In the genomic region with DNA sequence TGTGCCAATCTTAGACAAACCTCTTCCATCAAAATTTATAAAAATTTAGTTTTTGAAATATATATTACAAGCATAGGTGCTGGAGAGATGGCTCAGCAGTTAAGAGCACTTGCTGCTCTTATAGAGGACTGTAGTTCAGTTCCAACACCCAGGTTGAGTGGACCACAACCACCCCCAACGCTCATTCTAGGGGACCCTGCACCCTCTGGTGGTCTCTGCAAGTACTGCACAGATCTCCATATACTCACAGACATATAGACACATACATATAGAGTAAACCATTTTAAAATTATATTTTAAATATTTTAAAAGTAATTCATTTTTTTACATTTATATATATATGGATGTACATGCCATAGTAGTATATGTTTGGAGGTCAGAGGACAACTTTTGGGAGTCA, we compare ENCODE assay signal across 15 mouse cellular contexts. TPM values are rescaled to one million over a fixed set of nuclear protein-coding genes. Genes with fewer than 3 reads are reported as not detected.
DNase-seq lines count a peak whose midpoint lies in the region; ATAC-seq and TF ChIP-seq lines count a peak whose summit lies in the region.
"Had no signal": no experiment of that assay in that cellular context is flagged by ENCODE, and none has a peak within 500 bp of the region (broad histone marks: within the 10 kb centered on the region; RNA-seq: fewer than 3 reads in every experiment).

No protein-coding gene starts in this region.

- no peaks in the 10 kb centered on the region for H3K27me3 ChIP-seq in hindbrain, postnatal 0 days (ENCODE audit: insufficient read depth, low read length)
- H3K27me3 ChIP-seq in hindbrain, embryonic 14.5 days (ENCODE audit: control insufficient read depth, insufficient read depth, low read length), result no peaks in the 10 kb centered on the region
- H3K27me3 ChIP-seq in lung, embryonic 14.5 days (ENCODE audit: insufficient read depth, low read length), result no peaks in the 10 kb centered on the region
- H3K27me3 ChIP-seq in CH12.LX (replicated peaks), result no peaks in the 10 kb centered on the region
- H3K27me3 ChIP-seq: hindbrain, embryonic 15.5 days; liver, embryonic 13.5 days had no signal

- peak; percentile 5; the same call in 1 of the 2 replicates for TF ChIP-seq RAD21 in CH12.LX (IDR thresholded peaks at IDR 0.05; ENCODE audit: low read depth, low read length)

- dilution Hi-C loops in CH12.LX (cut with MboI; ENCODE audit: extremely low pct_ligation_motif_present, extremely low pct_unique_long_range_greater_than_20kb, low sequenced_read_pairs), result no loop called here

- TF ChIP-seq CTCF in hindbrain, postnatal 0 days (IDR thresholded peaks at IDR 0.05; ENCODE audit: low read depth), result peak; percentile 24
- TF ChIP-seq CTCF in lung, embryonic 14.5 days (IDR thresholded peaks at IDR 0.05; ENCODE audit: low read depth), result peak; percentile 36
- peak in 1 of 2 experiments; percentile 39; a peak in 2 of 4 replicates for TF ChIP-seq CTCF in CH12.LX (conservative IDR thresholded peaks at IDR 0.05 in 1 of 2, IDR thresholded peaks at IDR 0.05 in 1 of 2; ENCODE audit: low read depth in 2 of 2, low read length in 2 of 2)
- TF ChIP-seq CTCF in brain, embryonic 14.5 days (IDR thresholded peaks at IDR 0.05; ENCODE audit: borderline replicate concordance, extremely low read depth, insufficient read depth, insufficient read length), result peak; percentile 5; the same call in 1 of the 2 replicates

- TF ChIP-seq EP300 in CH12.LX (IDR thresholded peaks at IDR 0.05; ENCODE audit: low read length), result no peak

- in situ Hi-C loops in CH12.LX (cut with MboI; ENCODE audit: low pct_ligation_motif_present, low pct_unique_long_range_greater_than_20kb, low sequenced_read_pairs), result no loop called here

- DNase-seq in hindbrain, postnatal 0 days (ENCODE audit: low spot score), result no peak
- DNase-seq in hindbrain, embryonic 14.5 days (ENCODE audit: low spot score), result no peak
- no peak for DNase-seq in lung, embryonic 14.5 days
- no peak for DNase-seq in lung, postnatal 36 days
- DNase-seq in CH12.LX (ENCODE audit: extremely low read depth), result no peak
- DNase-seq in brain, embryonic 14.5 days (ENCODE audit: low read depth), result no peak
- DNase-seq in right cerebral cortex, postnatal 25 days, result no peak
- no peak for DNase-seq in adrenal gland, postnatal 36 days
- DNase-seq: cerebellum, adult 8-10 months; embryo, embryonic 11 days; gastrocnemius, postnatal 25 days; liver, embryonic 13.5 days had no signal

- ATAC-seq in hindbrain, postnatal 0 days, result no peak
- ATAC-seq in hindbrain, embryonic 14.5 days (ENCODE audit: low FRiP score), result no peak
- ATAC-seq in lung, embryonic 14.5 days (ENCODE audit: insufficient read depth), result no peak
- ATAC-seq: activated CD4-positive, CD25-positive, alpha-beta regulatory T cell, adult 4 months had no signal

- 69% methylated on average over 1 of the region's 1 CpGs for WGBS in hindbrain, postnatal 0 days
- WGBS in hindbrain, embryonic 14.5 days, result 58% methylated on average over 1 of the region's 1 CpGs
- WGBS in lung, embryonic 14.5 days, result 56% methylated on average over 1 of the region's 1 CpGs

- no peaks in the 10 kb centered on the region for H3K79me2 ChIP-seq in CH12.LX (replicated peaks; ENCODE audit: control insufficient read depth, extremely low read depth, insufficient read depth, poor library complexity, severe bottlenecking)

- no peaks in the 10 kb centered on the region for H3K9me3 ChIP-seq in hindbrain, postnatal 0 days (ENCODE audit: low read length)
- H3K9me3 ChIP-seq in hindbrain, embryonic 14.5 days (ENCODE audit: control insufficient read depth, low read length), result no peaks in the 10 kb centered on the region
- H3K9me3 ChIP-seq in lung, embryonic 14.5 days (ENCODE audit: low read depth, low read length), result no peaks in the 10 kb centered on the region
- no peaks in the 10 kb centered on the region for H3K9me3 ChIP-seq in CH12.LX (replicated peaks; ENCODE audit: low read length)
- H3K9me3 ChIP-seq: hindbrain, embryonic 15.5 days; liver, embryonic 13.5 days; megakaryocyte, embryonic 14.5 days had no signal

- no peak overlapping the region for H3K4me3 ChIP-seq in hindbrain, postnatal 0 days (ENCODE audit: low read length)
- no peak overlapping the region for H3K4me3 ChIP-seq in hindbrain, embryonic 14.5 days (replicated peaks; ENCODE audit: low read length)
- H3K4me3 ChIP-seq in lung, embryonic 14.5 days (ENCODE audit: low read depth, low read length), result no peak overlapping the region
- H3K4me3 ChIP-seq in CH12.LX (replicated peaks in 1 of 3; ENCODE audit: low read depth in 2 of 3, low read length in 2 of 3, poor library complexity in 1 of 3), result no peak overlapping the region
- H3K4me3 ChIP-seq: hindbrain, embryonic 15.5 days; liver, embryonic 13.5 days; megakaryocyte, embryonic 14.5 days had no signal

- H3K9ac ChIP-seq in hindbrain, postnatal 0 days (replicated peaks; ENCODE audit: low read length), result no peak overlapping the region
- no peak overlapping the region for H3K9ac ChIP-seq in hindbrain, embryonic 14.5 days
- no peak overlapping the region for H3K9ac ChIP-seq in lung, embryonic 14.5 days
- no peak overlapping the region for H3K9ac ChIP-seq in CH12.LX (ENCODE audit: insufficient read depth, low read depth)
- H3K9ac ChIP-seq: hindbrain, embryonic 15.5 days; liver, embryonic 13.5 days had no signal

- no peaks in the 10 kb centered on the region for H3K4me1 ChIP-seq in hindbrain, postnatal 0 days (ENCODE audit: insufficient read depth, low read length)
- H3K4me1 ChIP-seq in hindbrain, embryonic 14.5 days (replicated peaks; ENCODE audit: control insufficient read depth, insufficient read depth, low read length), result no peaks in the 10 kb centered on the region
- no peaks in the 10 kb centered on the region for H3K4me1 ChIP-seq in lung, embryonic 14.5 days (ENCODE audit: insufficient read depth)
- H3K4me1 ChIP-seq in CH12.LX (ENCODE audit: control insufficient read depth in 1 of 2, insufficient read depth in 2 of 2), result peaks cover 3 to 11% of the 10 kb centered on the region in 2 experiments; a peak in 3 of 4 replicates
- H3K4me1 ChIP-seq: megakaryocyte, embryonic 14.5 days had no signal

- no peak for TF ChIP-seq POLR2A in CH12.LX (IDR thresholded peaks at IDR 0.05; ENCODE audit: low read depth, low read length)
- no peak for TF ChIP-seq POLR2A in brain, embryonic 14.5 days (IDR thresholded peaks at IDR 0.05; ENCODE audit: borderline replicate concordance, extremely low read depth, insufficient read depth, insufficient read length, poor library complexity, severe bottlenecking)

- no peak overlapping the region for H3K27ac ChIP-seq in hindbrain, postnatal 0 days
- H3K27ac ChIP-seq in hindbrain, embryonic 14.5 days, result no peak overlapping the region
- H3K27ac ChIP-seq in lung, embryonic 14.5 days (ENCODE audit: low read depth), result no peak overlapping the region
- no peak overlapping the region for H3K27ac ChIP-seq in CH12.LX (ENCODE audit: insufficient read depth, low read depth)
- H3K27ac ChIP-seq: hindbrain, embryonic 15.5 days; liver, embryonic 13.5 days had no signal

- no peaks in the 10 kb centered on the region for H3K36me3 ChIP-seq in hindbrain, postnatal 0 days (ENCODE audit: insufficient read depth, low read length)
- no peaks in the 10 kb centered on the region for H3K36me3 ChIP-seq in hindbrain, embryonic 14.5 days (replicated peaks; ENCODE audit: control insufficient read depth, insufficient read depth)
- no peaks in the 10 kb centered on the region for H3K36me3 ChIP-seq in lung, embryonic 14.5 days (ENCODE audit: insufficient read depth)
- H3K36me3 ChIP-seq in CH12.LX (replicated peaks in 1 of 2; ENCODE audit: control insufficient read depth in 1 of 2, insufficient read depth in 1 of 2, low read length in 1 of 2), result no peaks in the 10 kb centered on the region
- H3K36me3 ChIP-seq: hindbrain, embryonic 15.5 days; liver, embryonic 13.5 days had no signal

- no peak overlapping the region for H3K4me2 ChIP-seq in hindbrain, postnatal 0 days (ENCODE audit: low read depth, low read length)
- H3K4me2 ChIP-seq in hindbrain, embryonic 14.5 days (replicated peaks), result no peak overlapping the region
- no peak overlapping the region for H3K4me2 ChIP-seq in lung, embryonic 14.5 days
- no peak overlapping the region for H3K4me2 ChIP-seq in CH12.LX (ENCODE audit: insufficient read depth, low read depth, poor library complexity, severe bottlenecking)
- H3K4me2 ChIP-seq: hindbrain, embryonic 15.5 days; liver, embryonic 13.5 days had no signal

TF ChIP-seq in CH12.LX, 34 proteins besides CTCF, POLR2A, EP300 and RAD21:
- TF ChIP-seq NELFE (IDR thresholded peaks at IDR 0.05; ENCODE audit: low read depth, low read length), result no peak
- no peak for TF ChIP-seq ZNF384 (IDR thresholded peaks at IDR 0.05; ENCODE audit: low read depth, low read length)
- no peak for TF ChIP-seq MYC (IDR thresholded peaks at IDR 0.05; ENCODE audit: low read depth, low read length)
- TF ChIP-seq MXI1 (IDR thresholded peaks at IDR 0.05; ENCODE audit: low read depth, low read length), result no peak
- no peak for TF ChIP-seq POLR2AphosphoS2 (IDR thresholded peaks at IDR 0.05; ENCODE audit: low read depth, low read length)
- no peak for TF ChIP-seq JUN (IDR thresholded peaks at IDR 0.05; ENCODE audit: insufficient read depth, low read depth, low read length)
- no peak for TF ChIP-seq RCOR1 (conservative IDR thresholded peaks at IDR 0.05; ENCODE audit: low read depth, low read length)
- TF ChIP-seq UBTF (IDR thresholded peaks at IDR 0.05; ENCODE audit: low read depth, low read length), result no peak

RNA-seq across cellular contexts. Expression of a gene that starts 41.9 kb away (rescaled TPM):
- total RNA-seq in hindbrain, postnatal 0 days (2014; rRNA removed), result 8.7 and 9.6 TPM in 2 replicates
- polyA plus RNA-seq in hindbrain, postnatal 0 days (2015; fragmentation: Nextera tagmentation; extraction: Ambion mirVana), result 8.9 and 9.5 TPM in 2 replicates
- polyA plus RNA-seq in hindbrain, embryonic 14.5 days (2014; fragmentation: Nextera tagmentation; extraction: Ambion mirVana), result 18.4 and 24.6 TPM in 2 replicates
- polyA plus RNA-seq in lung, embryonic 14.5 days (2014; fragmentation: Nextera tagmentation; extraction: Ambion mirVana), result 28.2 and 32.3 TPM in 2 replicates
- total RNA-seq in CH12.LX (2012; rRNA removed), result 0.13 and 0.17 TPM in 2 replicates
- total RNA-seq in CH12.LX (2014; rRNA removed), result 0.09 and 0.22 TPM in 2 replicates
- 0.16 and 0.29 TPM in 2 replicates for polyA plus RNA-seq in CH12.LX (2012; ENCODE audit: insufficient read length, low read depth)
- polyA plus RNA-seq in brain, embryonic 14.5 days (2012; rRNA removed), result 8.9 and 12.7 TPM in 2 replicates
- total RNA-seq in adrenal gland, postnatal 36 days (2021), result 10 to 100 TPM; 20.9 to 21.4 TPM

RNA-seq across cellular contexts. Expression of a gene that starts 58.9 kb away (rescaled TPM):
- 805 and 881 TPM in 2 replicates for total RNA-seq in hindbrain, postnatal 0 days (2014; rRNA removed)
- polyA plus RNA-seq in hindbrain, postnatal 0 days (2015; fragmentation: Nextera tagmentation; extraction: Ambion mirVana), result 338 and 363 TPM in 2 replicates
- polyA plus RNA-seq in hindbrain, embryonic 14.5 days (2014; fragmentation: Nextera tagmentation; extraction: Ambion mirVana), result 427 and 444 TPM in 2 replicates
- 874 and 878 TPM in 2 replicates for polyA plus RNA-seq in lung, embryonic 14.5 days (2014; fragmentation: Nextera tagmentation; extraction: Ambion mirVana)
- 3,137 and 3,171 TPM in 2 replicates for total RNA-seq in CH12.LX (2012; rRNA removed)
- 3,620 and 3,826 TPM in 2 replicates for total RNA-seq in CH12.LX (2014; rRNA removed)
- 1,709 and 2,128 TPM in 2 replicates for polyA plus RNA-seq in CH12.LX (2012; ENCODE audit: insufficient read length, low read depth)
- polyA plus RNA-seq in brain, embryonic 14.5 days (2012; rRNA removed), result 1,052 and 1,195 TPM in 2 replicates
- 100 to 1,000 TPM; 893 to 924 TPM for total RNA-seq in adrenal gland, postnatal 36 days (2021)
